Mouse (Mus musculus) left cerebral cortex, postnatal 25 days (tissue): Measurements from ENCODE around the gene Slc5a4b. TPM values are rescaled to one million over a fixed set of nuclear protein-coding genes. Genes with fewer than 3 reads are reported as not detected.

Source experiments
- DNase-seq, 2 experiments: peaks; one replicate each; pipeline ENCODE4 v3.0.0; 2022; ENCODE audit warnings: low spot score in 2 of 2, mixed read lengths in 1 of 2
- intact Hi-C: fragments of 180-260 bp; cut with DNase I; formaldehyde crosslinking; loops from one replicate; pipeline ENCODE4 v1.15.1; 2025
- microRNA-seq, 2 experiments: library from miRNA; unstranded; fragments of <30 nt; microRNA quantifications; one replicate each; pipeline ENCODE4 v1.2.0; 2022
- total RNA-seq, 2 experiments: library from RNA; stranded (reverse); gene quantifications; 2 replicates each; pipeline ENCODE4 v1.2.3; 2021

The Slc5a4b gene
- total RNA-seq, 2 experiments from 2014 or later, result not detected

GRCm38 (mm10) chr10:76012922-76013321 is 97.8 kb downstream of the Slc5a4b start:
- intact Hi-C loops, result no loop called here
- DNase-seq, result peak in 1 of 2 experiments; percentile 33

- intact Hi-C loops, result no loop called here
- no peak for DNase-seq
Measured at GRCm38 (mm10) chr10:76009812-76010211, 100.9 kb downstream of the Slc5a4b start.

Small RNA genes lying within 50 kb of the gene (microRNA-seq; reads per million reads assigned to microRNA genes)
- gene Mir6409, result 0 reads per million in 2 experiments

Other genes starting within 250 kb of the Slc5a4b start
- gene Derl3, start 217.5 kb downstream of the Slc5a4b start, total RNA-seq, result 1 to 10 TPM; 2.8 to 3.4 TPM
- gene Smarcb1, start 189.3 kb downstream of the Slc5a4b start, total RNA-seq, result 10 to 100 TPM; 75.2 to 81.8 TPM
- gene Chchd10, start 177.8 kb downstream of the Slc5a4b start, total RNA-seq, result 100 to 1,000 TPM; 372 to 390 TPM
- gene Mmp11, start 174.5 kb downstream of the Slc5a4b start, total RNA-seq, result 1 to 10 TPM; 1.1 to 1.7 TPM
- not detected for gene Gm867, start 170.3 kb downstream of the Slc5a4b start, total RNA-seq
- not detected for gene Vpreb3, start 167.9 kb downstream of the Slc5a4b start, total RNA-seq
- not detected for gene Gm5134, start 156.4 kb downstream of the Slc5a4b start, total RNA-seq
- 10 to 100 TPM; 13.3 to 16.9 TPM for gene Zfp280b, start 78.3 kb downstream of the Slc5a4b start, total RNA-seq
- gene Slc5a4a, start 36.5 kb upstream of the Slc5a4b start, total RNA-seq, result not detected
- gene Prmt2, start 126.9 kb upstream of the Slc5a4b start, total RNA-seq, result 10 to 100 TPM; 54.8 to 61.6 TPM
- gene S100b, start 142.9 kb upstream of the Slc5a4b start, total RNA-seq, result 100 to 1,000 TPM; 135 to 140 TPM
- 10 to 100 TPM; 52.7 to 57.4 TPM for gene Dip2a, start 234.3 kb upstream of the Slc5a4b start, total RNA-seq